Mouse (Mus musculus) spleen, adult 2 months (tissue): ENCODE measurements around the gene Prcc.

Experiments used
- CTCF ChIP-seq: fragments of 200-500 bp; IDR thresholded peaks from 2 replicates; pipeline ENCODE4 v1.5.1; 2011; ENCODE audit warnings: mild to moderate bottlenecking, inconsistent platforms; ENCODE audit not compliant: insufficient read depth, insufficient read length, insufficient replicate concordance; ENCODE audit errors: extremely low read depth
- POLR2A ChIP-seq: fragments of 200-500 bp; IDR thresholded peaks from 2 replicates; pipeline ENCODE4 v1.6.1; 2011; ENCODE audit warnings: low read depth, low read length, inconsistent platforms

DNA sequence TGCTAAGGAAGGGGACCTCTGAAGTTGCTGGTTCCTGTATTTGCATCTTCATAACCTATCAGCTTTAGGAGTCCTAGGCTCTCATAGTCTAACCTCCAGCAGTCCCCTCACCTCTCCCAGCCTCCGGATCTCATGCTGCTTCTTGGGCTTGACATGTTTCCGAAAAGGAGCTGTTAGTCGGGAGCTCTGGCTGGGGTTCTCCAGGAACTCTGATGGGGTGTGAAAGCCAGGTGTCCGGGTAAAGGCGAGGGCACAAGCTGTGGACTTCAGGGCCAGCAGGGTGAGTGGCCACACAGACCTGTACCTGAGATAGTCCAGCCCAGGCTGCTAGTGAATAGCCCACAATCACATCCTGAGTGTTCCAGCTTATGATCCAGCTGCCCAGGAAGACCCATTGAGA, 42.0 kb upstream of the Prcc start:
- TF ChIP-seq POLR2A, result no peak
- TF ChIP-seq CTCF, result no peak
